Mouse (Mus musculus) stomach, postnatal 0 days (tissue): Measurements from ENCODE around the gene Tcf20. TPM values are rescaled to one million over a fixed set of nuclear protein-coding genes. Genes with fewer than 3 reads are reported as not detected.

Source experiments
- ATAC-seq: fragments of 200-750 bp; cut with Nextera tagmentation; 2 replicates; pipeline ENCODE4 v1.8.0; 2017; ENCODE audit not compliant: low FRiP score, low TSS enrichment
- DNase-seq: peaks from one replicate; pipeline ENCODE4 v3.0.0-alpha.2; 2016; ENCODE audit warnings: low spot score
- H3K27ac ChIP-seq: fragments of 300-500 bp; sonication (generic); replicated peaks from 2 replicates; pipeline ENCODE4 v1.5.1; 2014; ENCODE audit warnings: mild to moderate bottlenecking, control low read depth
- H3K27me3 ChIP-seq: fragments of 300-500 bp; sonication (generic); 2 replicates; pipeline ENCODE4 v1.6.1; 2014; ENCODE audit warnings: low read length; ENCODE audit not compliant: control insufficient read depth, insufficient read depth
- H3K36me3 ChIP-seq: fragments of 300-500 bp; sonication (generic); 2 replicates; pipeline ENCODE4 v1.6.1; 2014; ENCODE audit warnings: low read length, mixed read lengths; ENCODE audit not compliant: control insufficient read depth, insufficient read depth
- H3K4me1 ChIP-seq: fragments of 300-500 bp; sonication (generic); replicated peaks from 2 replicates; pipeline ENCODE4 v1.6.1; 2014; ENCODE audit warnings: antibody characterized with exemption; ENCODE audit not compliant: control insufficient read depth, insufficient read depth
- H3K4me2 ChIP-seq: fragments of 300-500 bp; sonication (generic); replicated peaks from 2 replicates; pipeline ENCODE4 v1.6.1; 2014; ENCODE audit warnings: low read depth, mild to moderate bottlenecking, control low read depth, moderate library complexity
- H3K4me3 ChIP-seq: fragments of 300-500 bp; sonication (generic); 2 replicates; pipeline ENCODE4 v1.5.1; 2014; ENCODE audit warnings: low read depth, low read length, control low read depth
- H3K9ac ChIP-seq: fragments of 300-500 bp; sonication (generic); 2 replicates; pipeline ENCODE4 v1.6.1; 2014; ENCODE audit warnings: mild to moderate bottlenecking, low read length, control low read depth, mixed read lengths
- H3K9me3 ChIP-seq: fragments of 300-500 bp; sonication (generic); 2 replicates; pipeline ENCODE4 v1.6.1; 2016; ENCODE audit warnings: low read length; ENCODE audit not compliant: control insufficient read depth
- CTCF ChIP-seq: IDR thresholded peaks from 2 replicates; pipeline ENCODE4 v1.5.1; 2016; ENCODE audit warnings: antibody characterized with exemption, low read depth, mild to moderate bottlenecking, moderate library complexity
- EP300 ChIP-seq: optimal IDR thresholded peaks from 2 replicates; pipeline ENCODE3; 2016; ENCODE audit warnings: antibody characterized with exemption
- WGBS: fragments of 180-500 bp; shearing (Covaris S2); extraction: QIAGEN DNeasy Blood & Tissue Kit; methylation state at CpG from one replicate; pipeline ENCODE4 v1.1.7; 2014; 5-methylcytosine and 5-hydroxymethylcytosine counted together
- microRNA-seq: library from miRNA; unstranded; fragments of <30 nt; microRNA quantifications from one replicate; pipeline ENCODE4, GENCODE M21; 2016
- polyA plus RNA-seq: library from polyadenylated mRNA; unstranded; fragments of >200 nt; fragmentation: Nextera tagmentation; extraction: Ambion mirVana; gene quantifications from 2 replicates; pipeline ENCODE4 v1.2.1, GENCODE M21; 2015

Gene Tcf20
- polyA plus RNA-seq, 1 experiment from 2014 or later, result 3.6 TPM

GRCm38 (mm10) chr15:82765943-82766342 is 221.7 kb downstream of the Tcf20 start:
- DNase-seq, result no peak

GRCm38 (mm10) chr15:82764881-82765280 is 222.8 kb downstream of the Tcf20 start:
- Histone ChIP-seq H3K9me3 (no peaks in the 10 kb centered on the region), H3K27ac (no peak overlapping the region), H3K4me3 (no peak overlapping the region), H3K27me3 (no peaks in the 10 kb centered on the region), H3K9ac (no peak overlapping the region), H3K4me2 (no peak overlapping the region), H3K4me1 (no peaks in the 10 kb centered on the region), H3K36me3 (no peaks in the 10 kb centered on the region)
- 80% methylated on average over 6 of the region's 6 CpGs for WGBS
- no peak for TF ChIP-seq EP300
- no peak for TF ChIP-seq CTCF
- DNase-seq, result no peak
- ATAC-seq, result no peak

More at GRCm38 (mm10) chr15:82765943-82766342, 221.7 kb downstream of the Tcf20 start:
- no peak overlapping the region for H3K4me3 ChIP-seq
- TF ChIP-seq CTCF (no peak), EP300 (no peak)
- WGBS, result 76% methylated on average over 2 of the region's 2 CpGs
- ATAC-seq, result no peak
- H3K9ac ChIP-seq, result no peak overlapping the region
- no peak overlapping the region for H3K27ac ChIP-seq
- H3K9me3 ChIP-seq, result no peaks in the 10 kb centered on the region
- H3K4me1 ChIP-seq, result no peaks in the 10 kb centered on the region
- no peaks in the 10 kb centered on the region for H3K36me3 ChIP-seq
- no peaks in the 10 kb centered on the region for H3K27me3 ChIP-seq
- no peak overlapping the region for H3K4me2 ChIP-seq

- Histone ChIP-seq H3K9me3 (no peaks in the 10 kb centered on the region), H3K4me3 (no peak within 1 kb of the TSS), H3K4me2 (no peak within 1 kb of the TSS), H3K36me3 (no peaks in the 10 kb centered on the region), H3K4me1 (no peaks in the 10 kb centered on the region), H3K27me3 (no peaks in the 10 kb centered on the region), H3K9ac (no peak within 1 kb of the TSS), H3K27ac (no peak within 1 kb of the TSS)
- TF ChIP-seq EP300 (no peak), CTCF (no peak)
- WGBS, result 94% methylated on average over 9 of the region's 9 CpGs
- ATAC-seq (no peak), DNase-seq (no peak)
Measured at GRCm38 (mm10) chr15:82763631-82764420, 223.8 kb downstream of the Tcf20 start, which contains the start of gene Cyp2d40. Gene Cyp2d40 (minus strand): TSS chr15:82764183.

Small RNA genes lying within 50 kb of the gene (microRNA-seq; reads per million reads assigned to microRNA genes)
- gene Gm27618 (not detected), gene Mir3080 (4.2 reads per million, percentile 5 among the genes with 10 or more reads in this experiment)

Other genes starting within 250 kb of the Tcf20 start
- gene Cyp2d40, start 223.7 kb downstream of the Tcf20 start, polyA plus RNA-seq, result not detected in 2 replicates
- 18.4 and 19.2 TPM in 2 replicates for gene Cyp2d26, start 193.6 kb downstream of the Tcf20 start, polyA plus RNA-seq
- gene Nfam1, start 45.4 kb upstream of the Tcf20 start, polyA plus RNA-seq, result 1.3 and 1.4 TPM in 2 replicates
- gene Serhl, start 101.6 kb upstream of the Tcf20 start, polyA plus RNA-seq, result 51.5 and 61.6 TPM in 2 replicates
- gene Rrp7a, start 134.9 kb upstream of the Tcf20 start, polyA plus RNA-seq, result 39.9 and 44.8 TPM in 2 replicates
- 56.3 and 58.7 TPM in 2 replicates for gene Poldip3, start 161.5 kb upstream of the Tcf20 start, polyA plus RNA-seq
- gene Cyb5r3, start 184.7 kb upstream of the Tcf20 start, polyA plus RNA-seq, result 117 and 145 TPM in 2 replicates